26 mouse cellular contexts compared by ENCODE assay signal in the genomic region with DNA sequence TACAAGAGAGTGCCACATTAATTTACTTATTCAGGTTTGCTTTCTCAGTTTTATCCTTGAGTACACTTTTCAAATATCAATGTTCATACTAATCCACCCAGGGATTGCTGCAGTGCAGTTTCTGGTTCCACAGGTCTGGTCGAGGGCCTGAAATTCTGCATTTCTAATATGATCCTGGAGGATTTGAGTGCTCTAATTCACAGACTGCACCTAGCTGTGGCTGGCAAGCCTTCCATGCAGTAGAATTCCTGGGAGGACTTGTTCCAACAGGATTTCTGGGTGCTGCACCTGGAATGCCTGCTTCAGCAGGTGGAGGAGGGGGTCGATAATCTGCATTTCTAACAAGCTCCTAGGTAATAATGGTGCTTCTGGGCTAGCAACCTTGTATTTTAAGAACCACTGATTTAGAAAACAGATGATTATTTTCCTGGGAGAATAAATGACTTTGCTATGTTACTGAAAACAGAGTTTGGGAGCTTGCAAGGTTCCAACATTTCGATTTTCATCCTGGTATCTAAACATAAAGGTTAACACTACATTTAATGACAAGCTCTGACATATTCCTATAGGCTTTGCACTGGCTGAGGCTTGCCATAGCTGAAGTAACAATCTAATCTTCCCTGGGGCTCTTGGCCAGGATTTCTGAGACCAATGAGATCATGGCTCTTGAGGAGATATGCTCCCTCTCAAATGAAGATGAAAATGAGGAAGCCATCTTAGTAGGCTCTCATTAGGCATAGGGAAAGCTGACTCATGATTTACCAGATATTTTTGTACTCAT. TPM values are rescaled to one million over a fixed set of nuclear protein-coding genes. Genes with fewer than 3 reads are reported as not detected.
DNase-seq lines count a peak whose midpoint lies in the region; ATAC-seq and TF ChIP-seq lines count a peak whose summit lies in the region.
"Had no signal": no experiment of that assay in that cellular context is flagged by ENCODE, and none has a peak within 500 bp of the region (broad histone marks: within the 10 kb centered on the region; RNA-seq: fewer than 3 reads in every experiment).

No protein-coding gene starts in this region.

- no peak overlapping the region for H3K9ac ChIP-seq in limb, embryonic 14.5 days (ENCODE audit: low read depth, low read length, severe bottlenecking)
- no peak overlapping the region for H3K9ac ChIP-seq in stomach, postnatal 0 days (ENCODE audit: low read length)
- H3K9ac ChIP-seq: embryonic facial prominence, embryonic 12.5 days; forebrain, postnatal 0 days; hindbrain, embryonic 12.5 days; hindbrain, embryonic 15.5 days had no signal

- peak; percentile 67 for TF ChIP-seq EP300 in stomach, postnatal 0 days (optimal IDR thresholded peaks at IDR 0.05)

- no peaks in the 10 kb centered on the region for H3K4me1 ChIP-seq in heart, embryonic 10.5 days
- no peaks in the 10 kb centered on the region for H3K4me1 ChIP-seq in limb, embryonic 14.5 days (ENCODE audit: control insufficient read depth, insufficient read depth, low read length)
- no peaks in the 10 kb centered on the region for H3K4me1 ChIP-seq in limb, embryonic 10.5 days
- no peaks in the 10 kb centered on the region for H3K4me1 ChIP-seq in stomach, postnatal 0 days (replicated peaks; ENCODE audit: control insufficient read depth, insufficient read depth)
- H3K4me1 ChIP-seq: embryonic facial prominence, embryonic 12.5 days; hindbrain, embryonic 12.5 days; hindbrain, embryonic 15.5 days had no signal

- DNase-seq in heart, adult 11 months: peak; percentile 43
- no peak for DNase-seq in heart, embryonic 10.5 days (ENCODE audit: low spot score)
- no peak for DNase-seq in limb, embryonic 14.5 days (ENCODE audit: low spot score)
- no peak for DNase-seq in limb, embryonic 10.5 days (ENCODE audit: low spot score)
- peak; percentile 65 for DNase-seq in gonadal fat pad, adult 2 months (ENCODE audit: low read depth)
- no peak for DNase-seq in stomach, postnatal 0 days (ENCODE audit: low spot score)
- DNase-seq in adipocyte (ENCODE audit: low spot score): no peak
- DNase-seq: adrenal gland, adult 2 months; adrenal gland, postnatal 14 days; B cell, adult 2 months; cerebellum, adult 11-12 months; cerebellum, adult 8-10 months; cerebellum, postnatal 14 days; forebrain, postnatal 0 days; gastrocnemius, adult 2 months; gastrocnemius, postnatal 14 days; heart, adult 2 months had no signal

- WGBS in heart, embryonic 10.5 days: 82% methylated on average over 3 of the region's 3 CpGs
- WGBS in limb, embryonic 14.5 days: 65% methylated on average over 3 of the region's 3 CpGs
- WGBS in limb, embryonic 10.5 days: 82% methylated on average over 3 of the region's 3 CpGs
- WGBS in stomach, postnatal 0 days: 58% methylated on average over 3 of the region's 3 CpGs

- no peak for ATAC-seq in limb, embryonic 14.5 days (ENCODE audit: low FRiP score, low read depth)
- no peak for ATAC-seq in stomach, postnatal 0 days (ENCODE audit: low FRiP score, low TSS enrichment)
- no peak for ATAC-seq in cerebellum, adult (ENCODE audit: insufficient number of reproducible peaks, low FRiP score, low TSS enrichment)
- ATAC-seq: forebrain, embryonic 14.5 days; forebrain, postnatal 0 days; intestine, postnatal 0 days had no signal

- H3K36me3 ChIP-seq in heart, embryonic 10.5 days: no peaks in the 10 kb centered on the region
- no peaks in the 10 kb centered on the region for H3K36me3 ChIP-seq in limb, embryonic 14.5 days (ENCODE audit: control insufficient read depth, insufficient read depth, low read length)
- no peaks in the 10 kb centered on the region for H3K36me3 ChIP-seq in limb, embryonic 10.5 days
- H3K36me3 ChIP-seq in stomach, postnatal 0 days (ENCODE audit: control insufficient read depth, insufficient read depth, low read length): no peaks in the 10 kb centered on the region
- H3K36me3 ChIP-seq: embryonic facial prominence, embryonic 12.5 days; G1E; hindbrain, embryonic 12.5 days; hindbrain, embryonic 15.5 days had no signal

- no peaks in the 10 kb centered on the region for H3K9me3 ChIP-seq in heart, embryonic 10.5 days
- H3K9me3 ChIP-seq in limb, embryonic 14.5 days (ENCODE audit: control insufficient read depth, low read length): no peaks in the 10 kb centered on the region
- no peaks in the 10 kb centered on the region for H3K9me3 ChIP-seq in limb, embryonic 10.5 days (replicated peaks)
- no peaks in the 10 kb centered on the region for H3K9me3 ChIP-seq in stomach, postnatal 0 days (ENCODE audit: control insufficient read depth, low read length)
- H3K9me3 ChIP-seq: embryonic facial prominence, embryonic 12.5 days; G1E; hindbrain, embryonic 12.5 days; hindbrain, embryonic 15.5 days had no signal

- no peak overlapping the region; the same call in 1 of the 2 replicates for H3K27ac ChIP-seq in heart, embryonic 10.5 days
- H3K27ac ChIP-seq in limb, embryonic 14.5 days (replicated peaks; ENCODE audit: low read depth, low read length): 0 out of 2 replicates have a peak overlapping the region, but pooled peaks have one; percentile 26
- H3K27ac ChIP-seq in limb, embryonic 10.5 days: no peak overlapping the region
- peak overlapping the region; percentile 45 for H3K27ac ChIP-seq in stomach, postnatal 0 days (replicated peaks)
- H3K27ac ChIP-seq: embryonic facial prominence, embryonic 12.5 days; gastrocnemius, adult 2 months; heart, adult 2 months; hindbrain, embryonic 12.5 days; hindbrain, embryonic 15.5 days had no signal

- no peak overlapping the region for H3K4me3 ChIP-seq in heart, embryonic 10.5 days
- no peak overlapping the region for H3K4me3 ChIP-seq in limb, embryonic 14.5 days (replicated peaks; ENCODE audit: low read length)
- H3K4me3 ChIP-seq in limb, embryonic 10.5 days: no peak overlapping the region
- no peak overlapping the region for H3K4me3 ChIP-seq in stomach, postnatal 0 days (ENCODE audit: low read depth, low read length)
- H3K4me3 ChIP-seq: embryonic facial prominence, embryonic 12.5 days; gastrocnemius, adult 2 months; heart, adult 2 months; hindbrain, embryonic 12.5 days; hindbrain, embryonic 15.5 days had no signal

- no peak for TF ChIP-seq CTCF in stomach, postnatal 0 days (IDR thresholded peaks at IDR 0.05; ENCODE audit: low read depth)

- TF ChIP-seq POLR2A in limb, embryonic 14.5 days (IDR thresholded peaks at IDR 0.05; ENCODE audit: borderline replicate concordance, extremely low read depth, insufficient read depth, insufficient read length): no peak

- H3K27me3 ChIP-seq in heart, embryonic 10.5 days (ENCODE audit: insufficient read depth, poor library complexity, severe bottlenecking): no peaks in the 10 kb centered on the region
- no peaks in the 10 kb centered on the region for H3K27me3 ChIP-seq in limb, embryonic 14.5 days (ENCODE audit: control insufficient read depth, insufficient read depth, low read length)
- H3K27me3 ChIP-seq in limb, embryonic 10.5 days (ENCODE audit: low read depth, poor library complexity, severe bottlenecking): no peaks in the 10 kb centered on the region
- no peaks in the 10 kb centered on the region for H3K27me3 ChIP-seq in stomach, postnatal 0 days (ENCODE audit: control insufficient read depth, insufficient read depth, low read length)
- H3K27me3 ChIP-seq: CH12.LX; embryonic facial prominence, embryonic 12.5 days; hindbrain, embryonic 12.5 days; hindbrain, embryonic 15.5 days had no signal

- H3K4me2 ChIP-seq in limb, embryonic 14.5 days (replicated peaks; ENCODE audit: low read depth, low read length, severe bottlenecking): no peak overlapping the region
- H3K4me2 ChIP-seq in stomach, postnatal 0 days (replicated peaks; ENCODE audit: low read depth): no peak overlapping the region
- H3K4me2 ChIP-seq: embryonic facial prominence, embryonic 12.5 days; heart, embryonic 11.5 days; hindbrain, embryonic 12.5 days; hindbrain, embryonic 15.5 days had no signal

RNA-seq across cellular contexts. Expression of a gene that starts 20.3 kb away (rescaled TPM):
- 0.16 TPM in 2 replicates for polyA plus RNA-seq in heart, embryonic 10.5 days (2016; fragmentation: Nextera tagmentation; extraction: Ambion mirVana)
- polyA plus RNA-seq in limb, embryonic 14.5 days (2012; rRNA removed): 0.24 and 0.45 TPM in 2 replicates
- polyA plus RNA-seq in limb, embryonic 14.5 days (2014; fragmentation: Nextera tagmentation; extraction: Ambion mirVana): 0.25 and 0.57 TPM in 2 replicates
- 0.08 and 0.09 TPM in 2 replicates for polyA plus RNA-seq in limb, embryonic 10.5 days (2016; fragmentation: Nextera tagmentation; extraction: Ambion mirVana)
- polyA plus RNA-seq in gonadal fat pad, adult 2 months (2012; rRNA removed): 0.19 and 0.27 TPM in 2 replicates
- polyA plus RNA-seq in stomach, postnatal 0 days (2015; fragmentation: Nextera tagmentation; extraction: Ambion mirVana): 0.06 and 0.18 TPM in 2 replicates
- polyA plus RNA-seq: G1E had no signal

Comparison
In these comparisons a context has a peak if more than half of its experiments do, and no peak if none do; other contexts are left out.
1. DNase-seq: peak in heart, adult 11 months (single experiment) and gonadal fat pad, adult 2 months (single experiment); none in heart, embryonic 10.5 days (single experiment), limb, embryonic 14.5 days (single experiment), limb, embryonic 10.5 days (single experiment), stomach, postnatal 0 days (single experiment) and adipocyte (single experiment).
2. H3K27ac ChIP-seq: peak in limb, embryonic 14.5 days (single experiment) and stomach, postnatal 0 days (single experiment); none in heart, embryonic 10.5 days (single experiment) and limb, embryonic 10.5 days (single experiment).